Mouse (Mus musculus) stomach, postnatal 0 days (tissue): Measurements from ENCODE around the gene Garem2.

ENCODE experiments used
- CTCF ChIP-seq: IDR thresholded peaks from 2 replicates; pipeline ENCODE4 v1.5.1; 2016; ENCODE audit warnings: antibody characterized with exemption, low read depth, mild to moderate bottlenecking, moderate library complexity
- EP300 ChIP-seq: optimal IDR thresholded peaks from 2 replicates; pipeline ENCODE3; 2016; ENCODE audit warnings: antibody characterized with exemption

DNA sequence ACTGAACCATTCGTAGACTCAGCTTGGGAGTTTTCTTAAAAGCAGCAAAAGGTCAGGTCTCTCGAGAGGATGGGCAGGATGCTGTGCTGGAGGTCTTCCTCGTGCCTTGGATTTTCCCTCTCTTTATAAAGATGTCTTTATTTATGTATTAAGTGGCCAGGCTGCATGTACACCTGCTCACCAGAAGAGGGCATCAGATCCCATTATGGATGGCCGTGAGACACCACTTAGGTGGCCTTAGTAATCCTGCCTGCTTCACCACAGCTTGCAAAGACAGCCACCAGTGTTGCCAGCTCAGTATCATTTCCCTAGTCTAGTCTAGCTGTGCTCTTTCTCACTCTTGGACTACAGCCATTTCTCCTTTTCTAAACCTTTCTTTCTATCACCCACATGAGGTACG, 20.6 kb downstream of the Garem2 start:
- TF ChIP-seq EP300 (no peak), CTCF (peak; percentile 81)
